Mouse (Mus musculus): ENCODE measurements at regions not wholly inside any gene's neighbourhood (a gene's known extent, or its start where the extent isn't known, plus 50 kb on each side); places are given as distances from the start of the nearest gene placed in this dataset.

DNA sequence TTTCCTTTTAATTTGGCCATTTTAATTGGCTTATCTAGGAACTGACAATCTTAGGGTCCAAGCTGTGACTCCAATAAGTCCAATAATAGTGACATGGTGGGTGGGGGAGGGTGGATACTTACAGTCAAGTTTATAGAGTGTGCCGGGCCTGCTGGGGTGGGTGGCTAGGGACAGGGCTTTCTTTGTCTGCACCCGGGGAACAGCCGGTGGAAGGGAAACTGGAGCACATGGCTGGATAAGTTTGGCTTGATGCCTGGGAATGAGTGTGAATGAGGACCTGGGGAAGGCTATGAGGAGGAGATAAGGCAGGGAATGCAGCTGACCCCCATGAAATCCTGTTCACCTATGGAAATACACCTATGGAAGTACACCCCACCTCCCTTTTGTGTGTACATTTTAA, 81.7 kb upstream of the Cers4 start:
- no peak for DNase-seq

DNA sequence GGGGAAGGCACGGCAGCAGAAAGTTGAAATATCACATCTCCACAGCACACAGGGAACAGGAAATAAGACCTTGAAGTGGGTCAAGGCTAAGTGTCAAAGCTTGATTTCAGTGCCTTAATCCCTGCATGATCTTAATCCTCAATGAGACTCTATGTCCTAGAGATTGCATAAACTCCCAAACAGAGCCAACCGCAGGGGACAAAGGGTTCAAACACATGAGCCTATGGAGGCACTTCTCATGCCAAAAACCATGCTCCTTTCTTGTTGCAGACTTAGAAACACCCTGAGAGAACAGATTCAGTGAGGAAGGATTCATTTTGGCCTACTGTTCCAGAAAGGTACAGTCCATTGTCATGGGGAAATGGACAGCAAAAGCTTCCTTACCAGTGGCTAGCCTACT, 81.0 kb upstream of the Cers4 start:
- no peak for DNase-seq

DNA sequence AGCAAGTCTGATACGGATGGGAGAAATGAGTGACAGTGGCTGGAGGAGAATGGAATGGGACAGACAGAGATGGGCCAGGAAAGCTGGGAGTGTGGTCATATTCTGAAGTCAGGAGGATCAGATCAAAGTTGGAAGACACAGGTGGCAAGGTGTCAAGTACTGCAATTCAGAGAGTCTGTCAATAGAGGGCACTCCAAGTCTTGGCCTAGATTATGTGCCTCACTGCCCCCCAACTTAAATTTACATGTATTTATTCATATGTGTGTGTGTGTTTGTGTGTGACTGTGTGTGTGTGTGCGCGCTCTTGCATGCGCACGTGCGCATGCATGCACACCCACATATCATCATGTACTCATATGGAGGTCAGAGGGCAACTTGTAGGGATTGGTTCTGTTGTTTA, 79.6 kb upstream of the Cers4 start:
- peak; percentile 16 for DNase-seq

- no peak for DNase-seq
These were observed 79.1 kb upstream of the Cers4 start for GRCm38 (mm10) chr8:4413764-4414163.

DNA sequence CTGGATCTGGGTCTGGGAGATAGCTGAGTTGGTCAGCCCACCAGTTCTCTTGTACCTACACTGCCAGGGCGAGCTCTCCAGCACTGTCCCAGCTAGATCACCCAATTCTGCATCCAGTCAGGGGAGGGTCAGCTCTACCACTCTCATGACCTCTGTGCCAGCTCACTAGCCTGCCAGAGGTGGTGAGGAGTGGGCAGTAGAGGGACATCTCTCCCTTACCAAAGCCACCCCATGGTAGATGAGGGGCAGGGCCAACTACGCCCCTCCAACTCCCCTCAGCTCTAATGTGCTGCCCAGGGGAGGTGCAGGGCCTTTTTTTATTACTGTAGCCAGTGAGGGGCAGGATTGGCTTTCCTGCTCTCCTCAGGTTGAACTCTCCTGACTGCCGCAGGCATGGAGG, 75.7 kb upstream of the Cers4 start:
- no peak for DNase-seq

GRCm38 (mm10) chr8:4433161-4433560, 59.7 kb upstream of the Cers4 start:
- no peak for DNase-seq

DNA sequence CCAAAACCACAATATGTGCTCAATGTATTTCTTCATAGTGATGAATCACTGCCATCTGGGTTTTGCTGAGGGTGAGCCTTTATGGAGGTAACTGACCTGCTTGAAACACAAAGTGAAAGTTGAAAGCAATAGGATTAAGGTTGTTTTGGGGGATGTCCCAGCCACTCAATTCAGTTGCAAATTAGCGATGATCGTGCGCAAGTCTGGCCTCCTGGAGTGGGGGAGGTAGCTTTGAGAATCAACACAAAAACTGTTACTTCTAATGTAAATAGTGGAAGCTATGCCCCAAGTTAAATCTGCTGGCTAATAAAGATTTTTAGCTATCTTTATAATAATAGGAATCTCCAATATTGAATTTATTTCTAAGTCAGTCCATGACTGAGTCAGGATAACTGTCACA, 56.3 kb upstream of the Cers4 start:
- no peak for DNase-seq
